Mouse (Mus musculus) kidney, embryonic 16.5 days (tissue): ENCODE results near the gene Prpf38b. TPM values are rescaled to one million over a fixed set of nuclear protein-coding genes. Genes with fewer than 3 reads are reported as not detected.
A peak's percentile ranks its signal among the peaks of the same experiment; 100 is the strongest.
"Not testable (repeated sequence)": the region's sequence is repeated elsewhere in the genome, so short reads cannot be mapped to it uniquely, and the experiment has no call there.

Experiments
- ATAC-seq: fragments of 200-750 bp; cut with Nextera tagmentation; 2 replicates; pipeline ENCODE4 v1.8.0; 2017; ENCODE audit warnings: moderate TSS enrichment; ENCODE audit not compliant: low FRiP score, low TSS enrichment
- H3K27ac ChIP-seq: fragments of 300-500 bp; sonication (generic); 2 replicates; pipeline ENCODE4 v1.5.1; 2014; ENCODE audit warnings: low read length
- H3K27me3 ChIP-seq: fragments of 300-500 bp; sonication (generic); 2 replicates; pipeline ENCODE4 v1.6.1; 2014; ENCODE audit warnings: low read length, control low read depth, mixed read lengths; ENCODE audit not compliant: insufficient read depth
- H3K36me3 ChIP-seq: fragments of 300-500 bp; sonication (generic); 2 replicates; pipeline ENCODE4 v1.6.1; 2014; ENCODE audit warnings: low read length, control low read depth, mixed read lengths; ENCODE audit not compliant: insufficient read depth
- H3K4me1 ChIP-seq: fragments of 300-500 bp; sonication (generic); 2 replicates; pipeline ENCODE4 v1.6.1; 2014; ENCODE audit warnings: low read length, control low read depth, mixed read lengths; ENCODE audit not compliant: insufficient read depth
- H3K4me2 ChIP-seq: fragments of 300-500 bp; sonication (generic); replicated peaks from 2 replicates; pipeline ENCODE4 v1.6.1; 2014; ENCODE audit warnings: low read depth, low read length
- H3K4me3 ChIP-seq: fragments of 300-500 bp; sonication (generic); 2 replicates; pipeline ENCODE4 v1.5.1; 2014; ENCODE audit warnings: mild to moderate bottlenecking, low read length
- H3K9ac ChIP-seq: fragments of 300-500 bp; sonication (generic); replicated peaks from 2 replicates; pipeline ENCODE4 v1.6.1; 2014; ENCODE audit warnings: low read length
- H3K9me3 ChIP-seq: fragments of 300-500 bp; sonication (generic); 2 replicates; pipeline ENCODE4 v1.6.1; 2016; ENCODE audit warnings: low read length, control low read depth
- WGBS: fragments of 180-500 bp; shearing (Covaris S2); extraction: QIAGEN DNeasy Blood & Tissue Kit; methylation state at CpG from one replicate; pipeline ENCODE4 v1.1.7; 2014; 5-methylcytosine and 5-hydroxymethylcytosine counted together
- polyA plus RNA-seq: library from polyadenylated mRNA; unstranded; fragments of >200 nt; fragmentation: Nextera tagmentation; extraction: Ambion mirVana; gene quantifications from 2 replicates; pipeline ENCODE4 v1.2.1, GENCODE M21; 2015

Gene Prpf38b
- polyA plus RNA-seq, 1 experiment from 2014 or later, result 69.0 TPM

- H3K4me1 ChIP-seq, result no peaks in the 10 kb centered on the region
- H3K27ac ChIP-seq, result no peak overlapping the region
- H3K4me2 ChIP-seq, result no peak overlapping the region
- 96% methylated on average over 3 of the region's 3 CpGs for whole genome bisulfite sequencing
- H3K27me3 ChIP-seq, result no peaks in the 10 kb centered on the region
- 0 out of 2 replicates have a peak, but pooled peaks cover 5% of the 10 kb centered on the region for H3K9me3 ChIP-seq
- H3K36me3 ChIP-seq, result no peaks in the 10 kb centered on the region
- H3K9ac ChIP-seq, result no peak overlapping the region
- no peak for ATAC-seq
- H3K4me3 ChIP-seq, result no peak overlapping the region
Observed at GRCm38 (mm10) chr3:108865676-108866075, 45.9 kb downstream of the Prpf38b start.

GRCm38 (mm10) chr3:108865129-108865528 is 46.4 kb downstream of the Prpf38b start:
- ATAC-seq, result no peak
- H3K9ac ChIP-seq, result no peak overlapping the region
- H3K36me3 ChIP-seq, result no peaks in the 10 kb centered on the region
- H3K4me1 ChIP-seq, result no peaks in the 10 kb centered on the region
- H3K27me3 ChIP-seq, result no peaks in the 10 kb centered on the region
- 58% methylated on average over 3 of the region's 3 CpGs for WGBS
- H3K27ac ChIP-seq, result no peak overlapping the region
- no peak overlapping the region for H3K4me3 ChIP-seq
- H3K9me3 ChIP-seq, result 0 out of 2 replicates have a peak, but pooled peaks cover 5% of the 10 kb centered on the region
- H3K4me2 ChIP-seq, result no peak overlapping the region

GRCm38 (mm10) chr3:108863091-108863490 is 48.4 kb downstream of the Prpf38b start:
- no peak overlapping the region for H3K4me3 ChIP-seq
- H3K9ac ChIP-seq, result no peak overlapping the region
- ATAC-seq, result no peak
- no peaks in the 10 kb centered on the region for H3K27me3 ChIP-seq
- WGBS, result 84% methylated on average over 10 of the region's 10 CpGs
- H3K4me2 ChIP-seq, result no peak overlapping the region
- no peaks in the 10 kb centered on the region for H3K36me3 ChIP-seq
- peaks cover 5% of the 10 kb centered on the region; the same call in 1 of the 2 replicates for H3K4me1 ChIP-seq
- no peak overlapping the region for H3K27ac ChIP-seq
- H3K9me3 ChIP-seq, result 0 out of 2 replicates have a peak, but pooled peaks cover 5% of the 10 kb centered on the region

GRCm38 (mm10) chr3:108862282-108862681 is 49.2 kb downstream of the Prpf38b start:
- not testable (repeated sequence) for H3K27ac ChIP-seq, H3K4me1 ChIP-seq, H3K4me3 ChIP-seq, H3K9me3 ChIP-seq, H3K36me3 ChIP-seq, H3K27me3 ChIP-seq, ATAC-seq, H3K4me2 ChIP-seq, H3K9ac ChIP-seq
- WGBS, result 84% methylated on average over 4 of the region's 4 CpGs

GRCm38 (mm10) chr3:108860786-108861185 is 50.7 kb downstream of the Prpf38b start:
- no peak overlapping the region for H3K4me2 ChIP-seq
- H3K4me1 ChIP-seq, result peaks cover 12% of the 10 kb centered on the region; the same call in 1 of the 2 replicates
- H3K4me3 ChIP-seq, result no peak overlapping the region
- no peaks in the 10 kb centered on the region for H3K27me3 ChIP-seq
- no peak for ATAC-seq
- H3K27ac ChIP-seq, result no peak overlapping the region
- no peaks in the 10 kb centered on the region for H3K36me3 ChIP-seq
- H3K9ac ChIP-seq, result no peak overlapping the region
- WGBS, result 76% methylated on average over 2 of the region's 2 CpGs
- no peaks in the 10 kb centered on the region for H3K9me3 ChIP-seq

GRCm38 (mm10) chr3:108858231-108858770 is 53.2 kb downstream of the Prpf38b start:
- Histone ChIP-seq H3K4me3 (no peak overlapping the region), H3K4me2 (no peak overlapping the region; the same call in 1 of the 2 replicates), H3K9me3 (no peaks in the 10 kb centered on the region), H3K27ac (peak overlapping the region; percentile 34; the same call in 1 of the 2 replicates), H3K9ac (no peak overlapping the region), H3K4me1 (peaks cover 14% of the 10 kb centered on the region; the same call in 1 of the 2 replicates), H3K36me3 (no peaks in the 10 kb centered on the region), H3K27me3 (no peaks in the 10 kb centered on the region)
- ATAC-seq, result peak; percentile 68; the same call in 1 of the 2 replicates
- WGBS, result 32% methylated on average over 7 of the region's 7 CpGs

- no peaks in the 10 kb centered on the region for H3K9me3 ChIP-seq
Observed at GRCm38 (mm10) chr3:108857714-108858113, 53.8 kb downstream of the Prpf38b start.

GRCm38 (mm10) chr3:108857124-108857470 is 54.4 kb downstream of the Prpf38b start:
- Histone ChIP-seq H3K4me1 (peaks cover 14% of the 10 kb centered on the region; the same call in 1 of the 2 replicates), H3K36me3 (no peaks in the 10 kb centered on the region), H3K4me2 (no peak overlapping the region), H3K9ac (no peak overlapping the region), H3K27me3 (no peaks in the 10 kb centered on the region), H3K9me3 (no peaks in the 10 kb centered on the region), H3K4me3 (no peak overlapping the region), H3K27ac (no peak overlapping the region)
- 38% methylated on average over 3 of the region's 3 CpGs for WGBS
- no peak for ATAC-seq

More at GRCm38 (mm10) chr3:108857714-108858113, 53.8 kb downstream of the Prpf38b start:
- ATAC-seq, result no peak
- Histone ChIP-seq H3K4me1 (peaks cover 14% of the 10 kb centered on the region; the same call in 1 of the 2 replicates), H3K36me3 (no peaks in the 10 kb centered on the region), H3K4me2 (no peak overlapping the region), H3K27ac (0 out of 2 replicates have a peak overlapping the region, but pooled peaks have one; percentile 34), H3K27me3 (no peaks in the 10 kb centered on the region), H3K4me3 (no peak overlapping the region), H3K9ac (no peak overlapping the region)
- WGBS, result 100% methylated on average over 1 of the region's 1 CpGs

GRCm38 (mm10) chr3:108856386-108857123 is 55.0 kb downstream of the Prpf38b start:
- 47% methylated on average over 8 of the region's 8 CpGs for whole genome bisulfite sequencing
- H3K4me1 ChIP-seq, result peaks cover 14% of the 10 kb centered on the region; the same call in 1 of the 2 replicates

GRCm38 (mm10) chr3:108855864-108856263 is 55.7 kb downstream of the Prpf38b start:
- ATAC-seq, result no peak; the same call in 1 of the 2 replicates
- H3K4me1 ChIP-seq, result peaks cover 14% of the 10 kb centered on the region; the same call in 1 of the 2 replicates

More at GRCm38 (mm10) chr3:108856386-108857123, 55.0 kb downstream of the Prpf38b start:
- Histone ChIP-seq H3K36me3 (no peaks in the 10 kb centered on the region), H3K9ac (no peak overlapping the region), H3K9me3 (no peaks in the 10 kb centered on the region), H3K27me3 (no peaks in the 10 kb centered on the region), H3K4me3 (no peak overlapping the region), H3K4me2 (no peak overlapping the region), H3K27ac (no peak overlapping the region)
- 0 out of 2 replicates have a peak, but pooled peaks have one; percentile 2 for ATAC-seq

More at GRCm38 (mm10) chr3:108855864-108856263, 55.7 kb downstream of the Prpf38b start:
- 71% methylated on average over 10 of the region's 10 CpGs for WGBS
- Histone ChIP-seq H3K4me3 (no peak overlapping the region), H3K9me3 (no peaks in the 10 kb centered on the region), H3K27ac (no peak overlapping the region), H3K36me3 (no peaks in the 10 kb centered on the region), H3K4me2 (no peak overlapping the region), H3K27me3 (no peaks in the 10 kb centered on the region), H3K9ac (no peak overlapping the region)
